Mouse (Mus musculus): ENCODE measurements around the gene Sema3g. TPM values are rescaled to one million over a fixed set of nuclear protein-coding genes. Genes with fewer than 3 reads are reported as not detected.
A peak's percentile ranks its signal among the peaks of the same experiment; 100 is the strongest.

Sema3g gene
- total and polyA plus RNA-seq, 3 experiments = 0.04 to 0.25 TPM; not detected in 1

- peaks cover 3 to 13% of the 10 kb centered on the region in 2 experiments; a peak in 3 of 4 replicates for H3K36me3 ChIP-seq (ENCODE audit: control insufficient read depth in 1 of 2, insufficient read depth in 2 of 2, low read length in 2 of 2)
- H3K4me3 ChIP-seq (ENCODE audit: control insufficient read depth in 1 of 2, insufficient read depth in 1 of 2, low read depth in 2 of 2, low read length in 2 of 2) = peak overlapping the region; percentile 76 to 99
- no peaks in the 10 kb centered on the region for H3K9me3 ChIP-seq (replicated peaks; ENCODE audit: insufficient read depth, low read length)
- H3K4me1 ChIP-seq (ENCODE audit: control insufficient read depth in 1 of 2, insufficient read depth in 2 of 2, low read length in 2 of 2) = peaks cover 3 to 14% of the 10 kb centered on the region in 2 experiments; a peak in 3 of 4 replicates
- TF ChIP-seq MAZ (IDR thresholded peaks at IDR 0.05; ENCODE audit: low read depth, low read length) (no peak), MAFK (IDR thresholded peaks at IDR 0.05; ENCODE audit: borderline replicate concordance, low read depth, low read length) (0 out of 2 replicates have a peak, but pooled peaks have one; percentile 47), ZC3H11A (IDR thresholded peaks at IDR 0.05; ENCODE audit: low read depth, low read length) (no peak), UBTF (IDR thresholded peaks at IDR 0.05; ENCODE audit: borderline replicate concordance, insufficient read depth, low read depth, low read length) (no peak), POLR2A (IDR thresholded peaks at IDR 0.05; ENCODE audit: control insufficient read depth in 1 of 2, insufficient read depth in 1 of 2, low read depth in 1 of 2, low read length in 2 of 2, poor library complexity in 1 of 2) (no peak; a peak in 1 of 4 replicates), ETS1 (IDR thresholded peaks at IDR 0.05; ENCODE audit: low read depth, low read length) (0 out of 2 replicates have a peak, but pooled peaks have one; percentile 17), MAX (IDR thresholded peaks at IDR 0.05; ENCODE audit: low read length) (no peak), MYC (IDR thresholded peaks at IDR 0.05; ENCODE audit: low read depth, low read length) (peak; percentile 59; the same call in 1 of the 2 replicates), CTCF (IDR thresholded peaks at IDR 0.05 in 2 of 3, conservative IDR thresholded peaks at IDR 0.05 in 1 of 3; ENCODE audit: control insufficient read depth in 1 of 3, insufficient read depth in 1 of 3, low read depth in 2 of 3, low read length in 3 of 3, poor library complexity in 1 of 3, severe bottlenecking in 1 of 3) (no peak), NELFE (IDR thresholded peaks at IDR 0.05; ENCODE audit: low read depth, low read length) (no peak; the same call in 1 of the 2 replicates), KAT2A (conservative IDR thresholded peaks at IDR 0.05; ENCODE audit: low read depth, low read length) (0 out of 2 replicates have a peak, but pooled peaks have one; percentile 14), TCF12 (IDR thresholded peaks at IDR 0.05; ENCODE audit: low read depth, low read length) (no peak), CHD1 (IDR thresholded peaks at IDR 0.05; ENCODE audit: low read depth, low read length) (peak; percentile 80; the same call in 1 of the 2 replicates), MYB (IDR thresholded peaks at IDR 0.05; ENCODE audit: low read depth, low read length) (0 out of 2 replicates have a peak, but pooled peaks have one; percentile 22), EP300 (IDR thresholded peaks at IDR 0.05; ENCODE audit: low read depth in 1 of 2, low read length in 2 of 2) (no peak), RCOR1 (IDR thresholded peaks at IDR 0.05; ENCODE audit: low read depth, low read length) (0 out of 2 replicates have a peak, but pooled peaks have one; percentile 10), USF2 (IDR thresholded peaks at IDR 0.05; ENCODE audit: borderline replicate concordance in 1 of 2, insufficient read depth in 1 of 2, low read depth in 1 of 2, low read length in 2 of 2) (no peak), TBP (IDR thresholded peaks at IDR 0.05; ENCODE audit: low read depth, low read length) (peak; percentile 98), GATA1 (IDR thresholded peaks at IDR 0.05; ENCODE audit: low read depth, low read length) (no peak), SIN3A (IDR thresholded peaks at IDR 0.05; ENCODE audit: low read length) (peak; percentile 66; the same call in 1 of the 2 replicates), POLR2AphosphoS2 (IDR thresholded peaks at IDR 0.05; ENCODE audit: low read length) (0 out of 2 replicates have a peak, but pooled peaks have one; percentile 52), MEF2A (IDR thresholded peaks at IDR 0.05; ENCODE audit: extremely low read depth, insufficient replicate concordance, low read depth, low read length, poor library complexity, severe bottlenecking) (no peak), ELF1 (IDR thresholded peaks at IDR 0.05; ENCODE audit: low read depth, low read length) (peak; percentile 38; the same call in 1 of the 2 replicates), ZMIZ1 (IDR thresholded peaks at IDR 0.05; ENCODE audit: low read depth, low read length) (no peak; the same call in 1 of the 2 replicates)
- H3K27ac ChIP-seq (ENCODE audit: control insufficient read depth, low read depth, low read length) = peak overlapping the region; percentile 97
- H3K9ac ChIP-seq (ENCODE audit: control insufficient read depth, low read depth, low read length, poor library complexity, severe bottlenecking) = peak overlapping the region; percentile 99
- H3K79me2 ChIP-seq (ENCODE audit: control insufficient read depth, insufficient read depth, low read length, poor library complexity) = peaks cover 20% of the 10 kb centered on the region
- peak; percentile 90 for DNase-seq (ENCODE audit: low read depth, low spot score)
- H3K27me3 ChIP-seq (ENCODE audit: control insufficient read depth in 1 of 2, insufficient read depth in 2 of 2, low read length in 2 of 2) = no peaks in the 10 kb centered on the region
Observed at GRCm38 (mm10) chr14:31250222-31251083, 32.8 kb downstream of the Sema3g start.
